Mouse (Mus musculus) kidney, adult 9 months (tissue): ENCODE measurements around the gene Tmem125.
"Not testable (repeated sequence)": the region's sequence is repeated elsewhere in the genome, so short reads cannot be mapped to it uniquely, and the experiment has no call there.

Experiments
- DNase-seq: peaks from one replicate; pipeline ENCODE4 v3.0.0; 2022

Tmem125 gene

DNA sequence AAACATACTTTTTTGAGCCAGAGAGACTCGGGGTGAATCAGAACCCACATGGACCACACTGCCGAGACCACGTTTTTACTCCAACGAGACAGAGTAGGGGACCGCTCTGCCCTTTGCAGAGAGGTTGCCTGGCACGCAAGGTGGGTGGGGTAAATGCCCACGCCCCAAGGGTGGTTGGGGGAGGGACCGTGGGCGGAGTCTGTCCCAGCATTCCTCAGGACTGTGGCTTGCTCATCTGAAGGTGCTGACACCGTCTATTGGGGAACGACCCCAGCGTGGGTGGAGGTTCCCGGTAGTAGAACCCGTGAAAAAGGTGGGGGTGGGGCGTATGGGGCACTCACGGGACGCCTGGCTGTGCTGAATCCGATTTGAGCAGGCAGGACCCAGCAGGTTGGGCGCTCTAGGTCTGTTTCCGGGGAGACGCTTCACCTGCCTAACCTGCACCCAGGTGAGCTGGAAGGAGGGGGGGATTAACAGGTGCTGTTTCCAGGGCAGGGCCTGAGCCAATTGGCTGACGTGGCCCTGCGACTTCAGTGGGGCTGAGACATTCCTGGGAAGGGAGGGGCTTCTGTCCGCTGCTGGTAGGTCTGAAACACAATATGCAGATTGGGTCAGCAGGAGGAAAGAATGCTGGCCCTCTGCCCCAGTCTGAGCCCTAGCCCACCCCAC, at the start of gene Tmem125:
TSS of gene Tmem125 (minus strand) at position 453 of the 669 bp plus-strand sequence.
- DNase-seq, result peak; percentile 96

DNA sequence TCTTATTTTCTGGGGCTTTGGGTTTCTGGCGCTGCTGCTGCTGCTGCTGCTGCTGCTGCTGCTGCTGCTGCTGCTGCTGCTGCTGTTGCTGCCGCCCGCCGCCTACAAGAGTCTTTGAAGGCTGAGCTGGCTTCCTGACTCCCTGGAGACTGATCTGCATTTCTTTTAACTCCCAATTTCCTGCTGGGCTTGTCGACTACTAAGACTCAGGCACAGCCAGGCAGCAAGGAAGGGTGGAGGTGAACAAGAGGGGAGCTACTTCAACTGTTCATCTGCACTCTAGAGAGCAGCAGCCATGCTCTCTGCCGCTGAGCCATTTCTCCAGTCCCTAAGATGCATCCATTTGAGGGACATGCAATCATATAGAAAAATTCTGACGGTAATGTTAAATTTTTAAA, 45.9 kb upstream of the Tmem125 start:
- no peak for DNase-seq

DNA sequence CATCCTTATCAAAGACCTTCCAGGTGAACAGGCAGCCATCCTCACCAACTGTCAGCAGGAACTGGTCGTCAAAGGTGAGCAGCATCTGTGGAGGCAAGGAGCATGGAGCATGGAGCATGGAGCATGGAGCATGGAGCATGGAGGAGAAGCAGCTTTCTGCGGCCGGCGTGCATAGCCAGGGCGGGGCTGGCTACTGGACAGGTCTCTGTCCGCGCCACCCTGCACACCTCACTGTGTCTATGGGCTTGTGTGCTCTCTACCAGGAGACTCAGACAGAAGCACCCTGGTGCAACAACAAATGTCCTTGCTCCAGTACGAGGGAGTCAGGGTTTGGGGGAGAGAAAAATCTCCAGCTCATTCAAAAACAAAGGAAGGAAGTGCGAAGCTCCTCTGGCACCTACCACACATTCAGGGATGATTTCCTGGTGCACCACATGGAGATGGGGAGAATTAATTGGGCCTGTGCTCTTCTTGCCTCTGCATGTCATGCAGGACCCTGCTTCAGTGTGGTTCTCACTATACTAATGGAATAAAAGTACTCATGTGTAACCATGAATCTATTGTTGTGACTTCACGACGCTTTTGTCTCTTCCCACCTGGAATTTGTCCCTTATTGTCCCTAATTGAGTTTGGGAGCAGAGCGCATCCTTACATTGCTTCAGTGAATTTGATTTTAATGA, 45.3 kb upstream of the Tmem125 start:
- DNase-seq, result no peak

DNA sequence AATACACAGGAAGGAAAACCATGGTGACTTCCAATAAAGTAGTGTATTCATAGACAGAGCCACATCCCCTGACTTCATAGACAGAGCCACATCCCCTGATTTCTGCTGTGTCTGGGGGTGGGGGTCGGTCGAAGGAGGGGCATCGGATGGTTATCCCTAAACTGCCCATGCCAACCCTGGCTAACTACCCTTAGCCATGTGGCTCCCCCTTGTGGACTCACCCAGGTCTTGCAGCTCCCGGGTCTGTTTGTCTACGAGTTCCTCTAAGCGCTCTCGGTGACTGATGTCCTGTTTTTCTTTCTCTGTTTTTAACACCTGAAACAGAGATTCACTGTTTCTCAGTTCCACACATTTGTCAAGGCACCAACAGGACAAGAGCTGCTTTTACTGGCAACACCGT, 38.8 kb upstream of the Tmem125 start:
- no peak for DNase-seq

DNA sequence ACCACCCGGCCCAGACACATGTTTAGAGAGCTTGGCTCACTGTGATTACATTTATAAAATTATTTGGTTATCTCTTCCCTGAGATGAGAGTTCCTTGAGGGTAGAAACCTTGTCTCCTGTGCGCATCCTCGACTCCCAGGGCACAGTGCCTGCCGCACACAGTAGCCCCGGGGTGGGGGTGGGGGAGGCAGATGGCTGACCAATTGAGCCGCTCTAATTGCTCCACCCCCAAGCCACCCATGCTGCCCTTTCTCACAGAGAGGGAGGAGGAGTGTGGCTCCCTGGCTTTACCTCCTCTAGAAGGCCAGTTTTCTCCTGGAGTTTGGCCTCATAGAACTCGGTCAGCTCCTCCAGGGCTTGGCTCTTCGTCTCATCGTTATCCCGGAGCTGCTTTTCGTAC, 37.7 kb upstream of the Tmem125 start:
- no peak for DNase-seq

DNA sequence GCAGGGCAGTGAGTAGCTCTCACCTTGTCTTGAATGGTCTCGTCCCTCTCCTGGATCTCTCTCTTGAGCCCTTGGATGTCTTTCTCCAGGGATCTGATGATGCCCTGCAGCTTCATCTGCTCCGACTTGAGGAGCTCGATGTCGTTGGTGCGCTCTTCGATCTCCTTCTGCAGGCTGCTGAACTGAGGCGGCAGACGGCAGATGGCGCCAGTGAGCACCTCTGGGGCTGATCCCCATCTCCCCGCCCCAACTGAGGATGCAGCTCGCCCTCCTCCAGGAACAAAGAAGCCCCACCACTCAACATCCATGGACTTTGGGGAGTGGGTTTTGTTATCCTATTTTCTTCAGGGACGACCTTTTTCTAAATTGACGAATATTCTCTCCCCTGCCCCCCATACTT, 35.5 kb upstream of the Tmem125 start:
- peak; percentile 19 for DNase-seq

DNA sequence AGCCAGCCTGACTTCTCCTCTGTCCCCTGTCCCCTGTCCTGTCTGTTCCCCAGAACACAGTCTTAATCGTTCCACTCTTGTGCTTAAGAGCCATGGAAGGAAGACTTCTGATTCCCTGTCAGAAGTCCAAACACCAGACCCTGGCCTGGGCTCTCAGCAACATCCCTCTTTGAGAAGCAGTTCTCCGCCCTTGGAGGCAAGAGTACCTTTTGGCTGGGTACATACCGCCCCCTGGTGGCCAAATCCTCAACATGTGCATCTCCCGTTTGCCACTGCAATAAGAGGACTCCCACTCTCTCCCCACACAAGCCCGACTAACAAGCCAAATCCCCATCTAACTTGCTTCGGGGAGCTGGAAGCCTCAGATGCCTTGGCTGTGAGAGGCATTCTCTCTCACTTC, 32.3 kb upstream of the Tmem125 start:
- DNase-seq, result peak; percentile 81

DNA sequence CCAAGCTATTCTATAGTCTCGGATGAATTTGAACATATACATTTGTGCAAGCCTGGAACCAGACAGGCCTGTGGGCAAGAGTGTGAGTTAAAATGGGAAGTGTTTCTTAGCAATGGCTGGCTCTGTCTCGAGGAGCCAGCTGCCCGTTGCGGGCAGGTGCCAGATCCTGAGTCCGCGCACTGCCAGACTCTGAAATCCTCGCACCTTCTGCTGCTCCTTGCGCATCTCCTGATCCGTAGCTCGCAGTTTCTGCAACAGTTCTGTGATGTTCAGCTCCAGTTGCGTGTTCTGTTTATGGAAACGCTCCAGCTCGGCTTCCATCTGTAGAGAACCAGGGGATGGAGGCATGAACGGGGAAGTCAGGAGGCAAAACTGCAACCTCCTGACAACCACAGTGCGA, 27.6 kb upstream of the Tmem125 start:
- DNase-seq, result no peak

DNA sequence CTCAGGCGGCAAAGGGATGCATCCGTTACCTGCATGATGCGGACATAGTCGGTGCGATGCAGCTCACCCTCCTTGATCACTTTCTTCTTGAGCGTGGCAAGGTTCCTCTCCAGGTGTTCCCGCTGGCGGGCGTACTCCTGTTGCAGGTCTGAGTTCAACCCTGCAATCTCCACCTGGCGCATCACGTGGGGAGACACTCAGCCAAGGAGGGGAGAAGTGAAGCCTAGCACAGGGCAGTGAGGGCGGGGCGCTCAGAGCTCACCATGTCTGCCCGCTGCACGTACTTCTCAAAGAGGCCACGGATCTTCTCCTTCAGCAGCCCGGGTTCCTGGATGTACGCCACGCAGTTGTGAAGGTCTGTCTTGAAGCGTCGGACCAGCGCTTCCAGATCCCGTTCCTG, 25.5 kb upstream of the Tmem125 start:
- DNase-seq, result no peak

DNA sequence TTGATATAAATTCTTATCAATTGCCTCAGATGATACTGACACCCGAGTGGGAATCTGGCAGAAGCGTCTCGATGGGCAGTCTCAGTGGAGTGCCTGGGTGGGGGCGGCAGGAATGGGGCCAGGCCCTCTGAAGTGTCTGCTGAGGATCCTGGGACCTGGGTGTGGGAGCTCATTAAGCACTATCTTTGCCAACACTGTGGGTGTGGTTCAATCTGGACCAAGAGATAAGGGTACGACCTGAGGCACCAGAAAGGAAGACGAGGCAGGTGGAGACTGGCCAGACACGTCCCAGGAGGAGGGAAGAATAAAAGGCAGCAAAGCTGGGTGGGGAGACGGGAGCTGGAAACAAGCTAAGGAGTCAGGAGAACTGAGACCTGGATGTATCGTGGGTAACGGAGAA, 24.9 kb upstream of the Tmem125 start:
- no peak for DNase-seq

DNA sequence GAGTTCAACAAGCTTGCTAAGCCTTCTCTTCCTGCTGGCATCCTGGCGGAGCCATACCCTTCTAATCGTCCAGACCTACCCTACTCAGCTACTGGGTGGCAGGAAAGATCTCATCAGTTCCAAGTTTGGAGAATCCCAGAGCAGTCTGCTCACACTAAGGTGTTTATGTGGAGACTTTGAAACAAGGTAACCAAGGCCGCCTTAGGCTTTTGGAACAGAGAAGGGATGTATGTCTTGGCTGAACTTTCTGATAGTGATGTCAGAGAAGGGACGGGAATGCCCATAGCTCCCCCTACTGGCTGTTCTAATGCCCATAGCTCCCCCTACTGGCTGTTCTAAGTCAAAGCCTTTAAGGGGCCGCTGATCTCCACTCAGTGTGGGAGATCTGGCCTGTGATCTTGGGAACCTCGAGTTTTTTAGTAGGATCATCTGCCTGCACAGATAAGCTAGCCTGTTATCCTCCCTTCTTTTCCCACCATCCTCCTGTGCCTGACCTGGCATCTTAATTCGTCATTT, 22.4 kb upstream of the Tmem125 start:
- peak; percentile 67 for DNase-seq

DNA sequence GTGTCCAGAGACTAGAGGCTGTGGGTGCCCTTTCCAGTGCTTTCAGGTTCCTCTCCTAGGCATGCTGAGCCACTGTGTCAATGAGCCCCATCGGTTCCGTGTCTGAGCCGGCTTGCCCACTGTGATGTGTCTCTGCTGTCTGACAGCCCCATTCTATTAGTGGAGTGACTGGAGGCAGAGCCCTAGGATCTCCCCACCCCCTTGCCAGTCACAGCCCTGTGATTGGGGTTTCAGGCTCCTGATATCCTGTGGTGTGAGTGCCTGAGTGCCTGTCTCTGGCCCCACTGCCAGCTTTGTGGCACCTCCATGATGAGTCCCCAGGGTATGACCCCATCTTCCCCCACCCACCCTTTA, 21.1 kb upstream of the Tmem125 start:
- no peak for DNase-seq

DNA sequence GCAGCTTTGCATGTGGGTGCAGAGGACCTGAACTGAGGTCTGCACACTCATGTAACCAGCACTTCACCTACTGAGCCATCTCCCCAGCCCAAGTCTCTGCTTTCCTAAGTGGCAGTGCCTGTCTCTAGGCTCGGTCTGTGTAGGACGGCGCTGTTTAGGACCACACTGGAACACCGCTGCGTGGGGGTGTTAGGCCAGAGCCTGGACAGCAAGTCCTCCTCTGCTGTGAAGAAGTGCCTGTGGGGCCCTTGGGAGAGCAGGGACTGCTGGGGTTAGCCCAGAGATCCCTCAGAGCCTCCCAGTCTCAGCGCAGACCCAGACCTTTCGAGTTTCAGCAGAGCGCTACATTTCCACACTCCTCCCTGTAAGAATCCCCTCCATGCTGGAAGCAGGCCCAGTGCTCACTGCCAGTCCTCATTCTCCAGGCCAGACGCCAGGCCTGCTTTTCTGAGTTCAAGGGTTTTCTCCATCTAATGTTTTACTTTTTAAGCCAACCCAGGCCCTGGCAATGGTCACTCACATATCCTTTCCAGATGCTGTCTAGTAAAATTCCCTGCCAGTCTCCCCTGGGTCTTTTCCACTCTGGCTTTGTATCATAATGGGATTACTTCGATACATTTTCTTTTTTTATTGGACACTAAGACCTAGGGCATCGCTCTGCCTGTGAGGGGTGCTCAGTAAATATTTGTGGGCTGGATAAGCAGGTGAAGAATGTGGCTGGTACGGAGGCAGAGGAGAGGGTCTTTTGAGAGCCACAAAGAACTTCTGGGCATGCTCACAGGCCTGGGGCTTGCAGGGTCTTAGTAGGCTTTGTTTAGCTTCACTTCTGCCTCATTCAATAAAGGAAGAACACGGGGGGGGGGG, 20.4 kb upstream of the Tmem125 start:
- peak; percentile 28 for DNase-seq

DNA sequence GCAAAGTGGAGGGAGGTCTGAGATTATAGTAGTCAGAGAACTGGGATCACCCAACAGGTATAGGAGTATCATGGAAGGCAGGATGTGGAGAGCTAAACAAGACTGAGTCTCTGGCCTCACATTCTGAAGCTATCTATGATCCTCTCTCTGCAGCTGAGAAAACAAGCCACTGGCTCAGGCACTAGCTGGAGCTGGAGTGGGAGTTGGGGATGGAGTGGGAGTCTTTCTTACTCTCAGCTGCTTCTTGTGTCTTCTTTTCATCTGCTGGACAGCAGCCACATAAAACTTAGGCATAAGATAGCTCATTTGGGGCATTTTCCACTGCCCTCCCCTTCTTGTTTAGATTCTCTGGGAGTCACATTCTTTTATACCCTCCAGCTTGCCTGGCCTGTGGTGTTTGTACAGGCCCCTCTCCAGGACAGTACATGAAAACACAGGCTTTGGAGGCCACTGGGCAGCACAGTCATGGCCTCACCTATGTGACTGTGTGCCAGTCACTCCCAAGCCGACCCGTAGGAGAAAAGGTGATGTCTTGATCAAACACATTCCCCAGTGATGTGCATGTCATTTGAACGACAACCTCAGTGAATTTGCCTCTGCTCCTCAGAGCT, 9.3 kb upstream of the Tmem125 start:
- DNase-seq, result no peak

DNA sequence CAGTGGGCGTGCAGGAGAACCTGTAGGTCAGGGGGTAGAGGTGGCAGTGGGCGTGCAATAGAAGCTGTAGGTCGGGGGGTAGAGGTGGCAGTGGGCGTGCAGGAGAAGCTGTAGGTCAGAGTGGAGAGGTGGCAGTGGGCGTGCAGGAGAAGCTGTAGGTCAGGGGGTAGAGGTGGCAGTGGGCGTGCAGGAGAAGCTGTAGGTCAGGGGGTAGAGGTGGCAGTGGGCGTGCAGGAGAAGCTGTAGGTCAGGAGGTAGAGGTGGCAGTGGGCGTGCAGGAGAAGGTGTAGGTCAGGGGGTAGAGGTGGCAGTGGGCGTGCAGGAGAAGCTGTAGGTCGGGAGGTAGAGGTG, 4.3 kb upstream of the Tmem125 start:
- not testable (repeated sequence) for DNase-seq

DNA sequence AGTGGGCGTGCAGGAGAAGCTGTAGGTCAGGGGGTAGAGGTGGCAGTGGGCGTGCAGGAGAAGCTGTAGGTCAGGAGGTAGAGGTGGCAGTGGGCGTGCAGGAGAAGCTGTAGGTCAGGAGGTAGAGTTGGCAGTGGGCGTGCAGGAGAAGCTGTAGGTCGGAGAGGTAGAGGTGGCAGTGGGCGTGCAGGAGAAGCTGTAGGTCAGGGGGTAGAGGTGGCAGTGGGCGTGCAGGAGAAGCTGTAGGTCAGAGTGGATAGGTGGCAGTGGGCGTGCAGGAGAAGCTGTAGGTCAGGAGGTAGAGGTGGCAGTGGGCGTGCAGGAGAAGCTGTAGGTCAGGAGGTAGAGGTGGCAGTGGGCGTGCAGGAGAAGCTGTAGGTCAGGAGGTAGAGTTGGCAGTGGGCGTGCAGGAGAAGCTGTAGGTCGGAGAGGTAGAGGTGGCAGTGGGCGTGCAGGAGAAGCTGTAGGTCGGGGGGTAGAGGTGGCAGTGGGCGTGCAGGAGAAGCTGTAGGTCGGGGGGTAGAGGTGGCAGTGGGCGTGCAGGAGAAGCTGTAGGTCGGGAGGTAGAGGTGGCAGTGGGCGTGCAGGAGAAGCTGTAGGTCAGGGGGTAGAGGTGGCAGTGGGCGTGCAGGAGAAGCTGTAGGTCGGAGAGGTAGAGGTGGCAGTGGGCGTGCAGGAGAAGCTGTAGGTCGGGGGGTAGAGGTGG, 3.7 kb upstream of the Tmem125 start:
- DNase-seq, result not testable (repeated sequence)

DNA sequence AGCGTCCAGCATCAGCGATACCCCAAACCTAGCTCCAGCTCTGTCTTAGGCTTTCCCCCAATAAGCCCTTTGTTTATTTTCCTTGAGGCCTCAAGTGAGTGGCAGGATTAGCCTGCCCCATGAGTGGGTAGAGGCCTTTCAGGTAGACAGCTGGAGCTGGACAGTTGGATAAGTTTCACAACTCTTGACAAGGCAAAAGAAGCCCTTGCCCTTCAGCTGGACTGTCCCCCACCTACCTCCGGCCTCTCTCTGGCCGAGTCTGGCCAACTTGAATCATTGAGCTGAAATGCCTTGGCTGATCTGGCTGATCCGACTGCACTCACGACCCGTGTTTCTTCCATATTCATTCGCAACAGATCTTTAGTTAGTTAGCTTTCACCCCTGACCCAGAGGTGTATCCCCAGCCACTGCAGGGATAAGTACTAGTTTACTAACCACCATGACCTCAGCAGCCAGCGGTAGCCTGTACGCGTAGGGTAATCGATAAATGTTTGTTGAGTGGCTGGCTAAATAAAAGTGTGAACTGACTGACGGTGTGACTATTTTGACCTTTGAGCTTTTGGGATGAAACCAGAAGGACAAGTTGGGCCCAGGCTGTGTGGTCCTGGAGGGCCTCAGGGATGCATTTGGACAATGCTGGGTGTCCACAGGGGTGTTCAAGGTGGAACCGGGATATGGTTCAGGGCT, 740 bp upstream of the Tmem125 start:
- DNase-seq, result peak; percentile 60

DNA sequence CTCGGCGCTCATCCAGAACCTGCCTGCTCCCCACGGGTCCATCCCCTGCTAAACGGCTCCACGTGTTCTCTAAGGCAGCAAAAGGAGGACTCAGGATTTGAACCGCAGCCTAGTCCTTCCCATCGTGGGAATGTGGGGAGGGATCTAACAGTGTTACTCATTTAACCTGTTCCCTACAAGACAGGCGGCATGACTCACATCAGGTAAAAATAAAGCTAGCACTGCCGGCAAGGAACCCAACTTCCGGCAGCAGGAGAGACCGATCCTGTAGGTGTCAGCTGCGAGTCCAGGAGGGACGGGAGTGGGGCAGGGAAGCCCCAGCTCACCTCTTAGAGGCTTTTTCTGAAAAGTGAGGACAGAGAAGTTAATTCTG, 700 bp downstream of the Tmem125 start:
- peak; percentile 88 for DNase-seq

DNA sequence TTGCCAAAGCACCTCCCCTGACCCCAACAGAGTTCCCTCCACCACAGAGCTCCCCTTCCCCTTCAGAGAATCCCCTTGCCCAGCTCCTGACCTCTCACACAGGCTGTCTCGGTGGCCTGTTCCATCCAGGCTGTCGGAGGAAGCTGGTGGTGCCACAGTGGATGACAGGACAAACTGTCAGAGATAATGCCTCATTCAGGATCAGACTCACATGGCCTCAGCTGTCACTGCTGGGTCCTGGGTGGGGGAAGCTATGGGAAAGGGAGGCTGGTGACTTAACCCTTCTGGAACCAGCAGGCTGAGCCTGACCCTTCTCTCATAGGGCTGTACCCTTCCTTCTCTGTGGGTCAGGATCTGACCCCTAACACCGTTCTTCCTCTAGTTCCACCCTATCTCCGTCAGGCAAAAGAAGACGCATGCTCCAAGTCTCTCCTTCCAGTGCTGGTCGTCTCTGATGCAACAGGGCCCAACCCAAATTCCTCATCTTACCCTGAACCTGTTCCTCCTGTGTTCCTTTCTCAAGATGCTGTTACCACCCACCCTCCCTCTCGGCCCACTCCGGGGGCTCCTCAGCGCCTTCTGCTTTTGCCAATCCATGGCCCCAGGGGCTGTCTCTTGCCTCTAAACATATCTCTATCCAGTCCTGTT, 1.2 kb downstream of the Tmem125 start:
- DNase-seq, result no peak

DNA sequence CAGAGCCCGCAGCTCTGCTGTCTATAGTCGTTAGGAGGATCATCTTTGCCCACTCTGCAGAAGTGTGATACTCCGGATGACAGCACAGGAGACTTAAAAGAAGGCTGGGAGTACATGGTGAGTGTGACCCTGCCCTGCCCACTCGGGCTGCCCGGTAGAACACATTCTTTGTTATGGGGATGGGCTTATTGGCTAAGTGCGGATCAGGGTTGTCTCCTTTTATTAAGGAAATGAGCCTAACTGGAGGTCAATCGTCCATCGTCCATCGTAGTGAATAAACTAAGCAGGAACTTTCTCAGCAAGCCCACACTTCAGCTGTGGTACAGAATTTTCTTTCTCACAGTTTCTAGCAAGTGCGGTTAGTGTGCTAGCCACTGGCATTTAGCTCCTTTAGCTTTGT, 3.9 kb downstream of the Tmem125 start:
- no peak for DNase-seq

DNA sequence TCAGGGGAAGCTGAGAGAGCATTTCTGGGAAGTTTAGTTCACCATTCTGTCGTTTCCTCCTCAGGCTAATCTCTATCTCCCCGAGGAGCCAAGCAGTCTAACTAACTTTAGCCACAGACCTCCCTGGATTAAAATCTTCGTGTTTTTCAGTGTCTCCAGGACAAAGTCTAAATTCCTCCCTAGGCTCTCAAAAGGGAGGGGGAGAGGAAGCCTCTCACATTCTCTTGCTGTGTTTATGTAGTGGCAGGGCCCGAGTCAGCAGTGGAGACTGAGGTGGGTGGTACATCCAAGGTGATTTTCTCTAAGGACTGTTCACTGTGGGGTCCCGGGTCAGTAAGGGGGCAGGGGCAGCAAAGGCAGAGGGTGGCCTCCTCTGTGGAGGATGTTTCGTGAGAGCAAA, 6.0 kb downstream of the Tmem125 start:
- DNase-seq, result peak; percentile 89

DNA sequence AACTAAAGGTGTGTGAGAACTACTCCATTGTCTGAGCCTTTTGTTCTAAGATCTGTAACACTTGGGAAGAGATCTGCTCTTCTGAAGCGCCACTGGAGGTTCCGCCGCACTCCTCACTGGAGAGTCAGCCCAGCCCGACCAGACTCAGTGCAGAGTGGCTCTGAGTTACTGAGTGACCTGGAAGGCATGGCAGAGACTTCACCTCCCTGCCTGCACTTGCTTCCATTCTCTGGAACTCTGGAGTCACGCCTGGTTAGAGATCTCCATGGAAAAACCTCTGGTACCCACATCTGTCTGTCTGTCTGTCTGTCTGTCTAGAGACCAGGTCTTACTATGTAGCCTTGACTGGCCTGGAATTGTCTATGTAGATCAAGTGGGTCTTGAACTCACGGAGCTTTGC, 8.2 kb downstream of the Tmem125 start:
- DNase-seq, result peak; percentile 81
